Mouse (Mus musculus) G1E (cell line): ENCODE results near the gene Narf. TPM values are rescaled to one million over a fixed set of nuclear protein-coding genes. Genes with fewer than 3 reads are reported as not detected.

Experiments used
- ATAC-seq: 2 replicates; pipeline ENCODE4 v1.8.0; 2016; ENCODE audit warnings: mild to moderate bottlenecking; ENCODE audit not compliant: insufficient number of reproducible peaks, poor library complexity, low FRiP score, severe bottlenecking; ENCODE audit errors: extremely low read depth
- DNase-seq: peaks from one replicate; pipeline ENCODE4 v3.0.0; 2012; ENCODE audit warnings: low spot score
- H3K27me3 ChIP-seq: 2 replicates; pipeline ENCODE4 v1.6.1; 2012; ENCODE audit warnings: mild to moderate bottlenecking, low read length, inconsistent platforms; ENCODE audit not compliant: insufficient read depth
- H3K36me3 ChIP-seq: replicated peaks from 2 replicates; pipeline ENCODE3; 2012; ENCODE audit warnings: mild to moderate bottlenecking, inconsistent platforms
- H3K4me1 ChIP-seq: 2 replicates; pipeline ENCODE4 v1.6.1; 2012; ENCODE audit warnings: low read depth, low read length, inconsistent platforms, mixed read lengths; ENCODE audit not compliant: insufficient read depth
- H3K4me3 ChIP-seq: 2 replicates; pipeline ENCODE4 v1.5.1; 2012; ENCODE audit warnings: low read depth, mild to moderate bottlenecking, inconsistent platforms, low read length, moderate library complexity, mixed read lengths
- H3K9me3 ChIP-seq: replicated peaks from 2 replicates; pipeline ENCODE4 v1.6.1; 2012; ENCODE audit warnings: inconsistent platforms
- CTCF ChIP-seq: IDR thresholded peaks from 2 replicates; pipeline ENCODE4 v1.5.1; 2012; ENCODE audit warnings: low read depth, low read length, inconsistent platforms, mixed read lengths
- GATA1 ChIP-seq: IDR thresholded peaks from 2 replicates; pipeline ENCODE4 v1.6.1; 2012; ENCODE audit warnings: borderline replicate concordance, low read length, inconsistent platforms, mixed read lengths
- GATA2 ChIP-seq: IDR thresholded peaks from 2 replicates; pipeline ENCODE4 v1.6.1; 2012; ENCODE audit warnings: low read depth, low read length, inconsistent platforms, borderline replicate concordance
- POLR2AphosphoS5 ChIP-seq: IDR thresholded peaks from 2 replicates; pipeline ENCODE4 v1.6.1; 2012; ENCODE audit warnings: low read depth, low read length, inconsistent platforms; ENCODE audit not compliant: insufficient replicate concordance
- TAL1 ChIP-seq: conservative IDR thresholded peaks from 2 replicates; pipeline ENCODE4 v1.6.1; 2012; ENCODE audit warnings: low read depth, low read length, inconsistent platforms, mixed read lengths
- polyA plus RNA-seq: library from polyadenylated mRNA; stranded (reverse); fragments of >175 nt; gene quantifications from 2 replicates; pipeline ENCODE4 v1.2.3, GENCODE M21; 2012
- total RNA-seq, 2 experiments: library from RNA; stranded (forward) in 1 of 2; stranded (reverse) in 1 of 2; fragments of 200-1000 nt in 1 of 2; fragments of >200 nt in 1 of 2; fragmentation: Nextera tagmentation in 1 of 2; gene quantifications; 2 replicates each; pipeline ENCODE4 v1.2.3; 2014 to 2017

The Narf gene
- total and polyA plus RNA-seq, 3 experiments, result 5.5 to 72.5 (median 61.2) TPM

DNA sequence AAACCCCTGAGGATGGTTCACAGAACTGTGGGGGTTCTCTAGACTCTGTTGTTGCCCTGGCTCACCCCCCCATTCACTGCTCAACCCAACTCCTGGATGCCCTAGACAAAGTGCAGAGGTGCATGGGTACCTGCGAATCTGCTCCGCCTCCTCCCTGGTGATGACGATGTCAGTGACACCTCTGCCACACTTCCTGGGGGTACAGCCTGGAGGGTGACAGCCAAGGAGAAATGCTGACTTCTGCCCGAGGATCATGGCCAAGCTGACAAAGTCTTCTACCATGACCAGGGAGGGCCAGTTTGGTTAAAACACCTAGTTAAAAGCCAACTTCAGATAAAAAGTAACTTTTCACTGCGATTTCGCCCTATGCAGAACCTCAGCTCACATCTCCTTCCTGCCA, 36.3 kb upstream of the Narf start:
- no peaks in the 10 kb centered on the region for H3K27me3 ChIP-seq
- peaks cover 18% of the 10 kb centered on the region for H3K36me3 ChIP-seq
- ATAC-seq (no peak), DNase-seq (no peak)
- no peaks in the 10 kb centered on the region for H3K9me3 ChIP-seq
- no peak for TF ChIP-seq POLR2AphosphoS5
- TF ChIP-seq GATA2, result no peak
- TF ChIP-seq CTCF, result no peak
- no peak for TF ChIP-seq TAL1
- no peak for TF ChIP-seq GATA1
- peaks cover 14% of the 10 kb centered on the region for H3K4me1 ChIP-seq
- no peak overlapping the region for H3K4me3 ChIP-seq

DNA sequence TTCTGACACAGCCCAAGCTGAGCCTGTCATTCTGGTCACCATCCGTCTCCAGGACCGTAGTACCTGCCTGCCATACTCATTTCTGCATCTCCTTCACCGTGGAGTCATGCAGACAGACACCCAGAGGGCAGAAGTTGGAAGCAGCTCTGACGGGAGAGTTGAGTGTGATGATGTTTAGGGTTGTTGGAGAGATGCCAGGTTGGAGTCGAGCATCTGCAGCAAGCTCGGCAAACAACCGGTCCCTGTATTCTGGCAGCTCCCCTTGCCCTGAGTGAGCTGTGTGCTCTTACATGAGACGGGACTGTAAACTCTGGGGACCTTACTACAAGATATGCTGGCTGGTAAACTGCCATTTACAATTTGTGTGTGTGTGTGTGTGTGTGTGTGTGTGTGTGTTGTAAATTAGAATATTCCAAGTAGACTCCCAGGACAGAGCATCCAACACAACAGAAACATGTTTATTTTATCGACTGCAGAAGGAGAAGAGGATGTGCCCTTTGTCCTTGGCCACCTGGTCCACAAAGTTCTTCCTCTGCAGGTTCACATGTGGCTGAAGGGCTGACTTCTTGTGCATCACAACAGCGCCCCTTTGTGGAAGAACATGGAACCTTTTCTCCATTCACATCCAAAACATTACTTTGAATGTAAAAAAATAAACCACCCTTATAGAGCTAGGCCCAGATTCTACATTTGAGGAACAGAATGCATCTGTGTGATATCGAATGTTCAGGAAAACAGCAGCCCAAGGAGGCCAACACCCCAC, 35.4 kb upstream of the Narf start:
- ATAC-seq (no peak), DNase-seq (no peak)
- peaks cover 14% of the 10 kb centered on the region for H3K4me1 ChIP-seq
- no peak overlapping the region for H3K4me3 ChIP-seq
- H3K9me3 ChIP-seq, result no peaks in the 10 kb centered on the region
- H3K27me3 ChIP-seq, result no peaks in the 10 kb centered on the region
- TF ChIP-seq CTCF (peak; percentile 25; the same call in 1 of the 2 replicates), POLR2AphosphoS5 (no peak)
- peaks cover 14% of the 10 kb centered on the region for H3K36me3 ChIP-seq

DNA sequence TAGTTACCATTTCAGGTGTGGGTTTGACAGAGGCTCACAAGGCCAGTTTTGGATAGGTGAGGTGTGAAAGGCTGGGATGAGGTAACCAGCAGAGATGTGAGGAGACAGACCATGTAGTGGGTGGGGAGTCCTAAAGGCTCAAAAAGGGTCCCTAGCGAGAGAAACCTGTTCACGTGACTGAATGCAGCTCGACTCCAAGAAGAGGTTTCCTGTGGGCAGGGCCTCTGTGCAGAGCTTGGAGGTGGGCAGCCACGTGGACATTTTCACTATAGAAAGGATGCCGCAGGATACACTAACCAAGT, 33.2 kb upstream of the Narf start:
- Histone ChIP-seq H3K4me3 (peak overlapping the region; percentile 91), H3K4me1 (peaks cover 14% of the 10 kb centered on the region), H3K9me3 (no peaks in the 10 kb centered on the region), H3K36me3 (peaks cover 21% of the 10 kb centered on the region), H3K27me3 (no peaks in the 10 kb centered on the region)
- no peak for ATAC-seq
- DNase-seq, result no peak
- TF ChIP-seq GATA2, result no peak
- no peak for TF ChIP-seq POLR2AphosphoS5
- no peak for TF ChIP-seq CTCF
- no peak for TF ChIP-seq TAL1
- no peak for TF ChIP-seq GATA1

DNA sequence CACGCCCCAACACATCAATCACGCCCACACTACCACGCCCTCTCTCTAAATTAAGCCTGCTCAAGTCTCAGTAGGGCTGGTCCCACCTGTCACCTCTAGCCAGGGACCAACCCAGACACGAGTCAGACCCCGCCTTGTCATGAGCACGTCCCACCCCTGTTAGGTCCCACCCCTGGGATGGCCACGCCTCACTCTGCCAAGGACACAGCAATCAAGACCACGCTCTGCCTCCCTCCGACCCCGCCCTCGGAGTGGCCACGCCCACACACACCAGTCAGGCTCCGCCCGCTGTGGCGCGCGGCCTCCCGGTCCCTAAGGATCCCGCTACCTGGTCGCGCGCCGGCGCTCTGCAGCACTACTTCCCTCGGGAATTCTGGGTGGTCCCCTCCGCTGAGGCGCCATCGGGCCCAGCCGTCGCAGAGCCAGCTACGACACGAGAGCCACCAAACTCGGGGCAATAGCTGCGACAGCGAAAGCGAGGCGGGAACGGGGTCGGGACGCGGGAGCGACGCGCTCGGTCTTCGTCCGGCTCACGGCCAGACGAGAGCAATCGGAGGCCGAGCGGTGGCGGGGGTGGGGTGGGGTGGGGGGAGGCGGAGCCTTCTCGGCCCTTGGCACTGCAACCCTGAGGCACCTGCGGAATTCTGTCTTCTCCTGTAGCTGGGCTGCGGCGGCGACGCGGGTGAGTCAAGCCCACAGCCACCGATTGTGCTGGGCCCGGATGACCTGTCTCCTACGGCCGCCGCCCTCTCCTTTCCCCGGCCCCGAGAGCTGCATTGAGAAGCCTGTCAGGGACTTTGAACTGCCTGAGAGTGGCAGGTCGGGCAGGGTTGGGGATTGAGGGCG, 32.7 kb upstream of the Narf start, which contains the start of the genes Hexdc and Ogfod3:
Gene Hexdc (plus strand): TSS at position 273 of the 846 bp plus-strand sequence.
Gene Ogfod3 (minus strand): TSS at position 551 of the 846 bp plus-strand sequence.
- ATAC-seq (peak; percentile 97), DNase-seq (peak; percentile 93)
- TF ChIP-seq GATA2, result no peak
- no peak for TF ChIP-seq TAL1
- no peak for TF ChIP-seq POLR2AphosphoS5
- no peak for TF ChIP-seq GATA1
- TF ChIP-seq CTCF, result no peak
- peaks cover 25% of the 10 kb centered on the region for H3K36me3 ChIP-seq
- H3K27me3 ChIP-seq, result no peaks in the 10 kb centered on the region
- no peaks in the 10 kb centered on the region for H3K9me3 ChIP-seq
- peak within 1 kb of the TSS; percentile 91 for H3K4me3 ChIP-seq
- peaks cover 14% of the 10 kb centered on the region for H3K4me1 ChIP-seq

DNA sequence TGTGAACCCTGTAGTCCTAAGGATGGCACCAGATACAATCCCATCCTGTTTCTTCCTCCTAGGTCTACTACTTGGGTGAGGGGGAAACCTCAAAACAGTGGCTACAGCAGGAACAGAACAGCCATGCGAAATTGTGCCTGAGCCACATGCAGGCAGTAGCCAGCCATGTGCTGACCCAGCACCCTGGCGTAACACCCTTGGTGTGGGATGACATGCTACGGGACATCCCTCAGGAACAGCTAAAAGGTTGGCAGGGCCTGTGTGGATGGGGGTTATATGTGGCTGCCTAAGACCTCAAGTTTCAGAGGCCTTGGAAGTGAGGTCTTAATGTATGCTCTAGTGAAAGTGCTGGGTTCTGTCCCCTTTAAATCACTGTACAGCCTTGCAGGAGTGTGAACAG, 20.2 kb upstream of the Narf start:
- Histone ChIP-seq H3K4me1 (peaks cover 5% of the 10 kb centered on the region; the same call in 1 of the 2 replicates), H3K36me3 (peaks cover 73% of the 10 kb centered on the region), H3K27me3 (no peaks in the 10 kb centered on the region), H3K4me3 (no peak overlapping the region), H3K9me3 (no peaks in the 10 kb centered on the region)
- no peak for TF ChIP-seq GATA1
- no peak for TF ChIP-seq GATA2
- TF ChIP-seq CTCF, result no peak
- no peak for TF ChIP-seq POLR2AphosphoS5
- no peak for TF ChIP-seq TAL1
- no peak for DNase-seq
- no peak for ATAC-seq

DNA sequence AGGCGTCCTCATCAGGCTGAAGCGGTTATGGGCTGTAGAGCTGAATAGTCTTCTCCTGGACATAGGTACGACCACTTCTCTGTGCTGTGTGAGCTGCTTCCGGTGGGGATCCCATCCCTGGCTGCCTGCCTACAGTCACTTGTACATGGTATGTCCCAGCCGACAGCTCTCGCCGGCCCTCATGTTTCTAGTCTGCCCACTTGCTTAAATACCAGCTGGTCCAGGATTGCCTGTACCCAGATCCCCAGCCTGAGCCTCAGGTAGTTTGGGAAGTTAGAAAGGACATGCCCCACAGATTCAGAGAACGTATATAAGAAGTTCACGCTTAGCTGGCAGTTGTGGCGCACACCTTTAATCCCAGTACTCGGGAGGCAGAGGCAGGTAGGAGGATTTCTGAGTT, 17.3 kb upstream of the Narf start:
- Histone ChIP-seq H3K4me3 (no peak overlapping the region), H3K36me3 (peaks cover 88% of the 10 kb centered on the region), H3K9me3 (no peaks in the 10 kb centered on the region), H3K27me3 (no peaks in the 10 kb centered on the region), H3K4me1 (peaks cover 5% of the 10 kb centered on the region; the same call in 1 of the 2 replicates)
- DNase-seq (no peak), ATAC-seq (no peak)
- TF ChIP-seq GATA1, result no peak
- no peak for TF ChIP-seq POLR2AphosphoS5
- TF ChIP-seq GATA2, result no peak
- no peak for TF ChIP-seq TAL1
- TF ChIP-seq CTCF, result no peak
